Mouse (Mus musculus) liver, embryonic 12.5 days (tissue): Measurements from ENCODE around the gene Stk10. TPM values are rescaled to one million over a fixed set of nuclear protein-coding genes. Genes with fewer than 3 reads are reported as not detected.

Experiments
- ATAC-seq: fragments of 200-750 bp; cut with Nextera tagmentation; 2 replicates; pipeline ENCODE4 v1.8.0; 2017; ENCODE audit warnings: moderate number of reproducible peaks, mild to moderate bottlenecking, moderate library complexity
- H3K27ac ChIP-seq: fragments of 300-500 bp; sonication (generic); 2 replicates; pipeline ENCODE4 v1.5.1; 2016; ENCODE audit warnings: mild to moderate bottlenecking
- H3K27me3 ChIP-seq: fragments of 300-500 bp; sonication (generic); replicated peaks from 2 replicates; pipeline ENCODE4 v1.6.1; 2016; ENCODE audit warnings: mild to moderate bottlenecking, moderate library complexity
- H3K36me3 ChIP-seq: fragments of 300-500 bp; sonication (generic); 2 replicates; pipeline ENCODE4 v1.6.1; 2016; ENCODE audit warnings: mild to moderate bottlenecking, moderate library complexity
- H3K4me1 ChIP-seq: fragments of 300-500 bp; sonication (generic); 2 replicates; pipeline ENCODE4 v1.6.1; 2016
- H3K4me2 ChIP-seq: fragments of 300-500 bp; sonication (generic); 2 replicates; pipeline ENCODE4 v1.6.1; 2016; ENCODE audit warnings: mild to moderate bottlenecking, moderate library complexity
- H3K4me3 ChIP-seq: fragments of 300-500 bp; sonication (generic); 2 replicates; pipeline ENCODE4 v1.5.1; 2016; ENCODE audit warnings: mild to moderate bottlenecking, moderate library complexity
- H3K9ac ChIP-seq: fragments of 300-500 bp; sonication (generic); 2 replicates; pipeline ENCODE4 v1.6.1; 2016; ENCODE audit warnings: mild to moderate bottlenecking, moderate library complexity
- H3K9me3 ChIP-seq: fragments of 300-500 bp; sonication (generic); replicated peaks from 2 replicates; pipeline ENCODE4 v1.6.1; 2016; ENCODE audit warnings: mild to moderate bottlenecking, moderate library complexity
- WGBS: fragments of 180-500 bp; shearing (Covaris S2); methylation state at CpG from one replicate; pipeline ENCODE4 v1.1.7; 2016; ENCODE audit not compliant: insufficient replicate concordance; 5-methylcytosine and 5-hydroxymethylcytosine counted together
- polyA plus RNA-seq: library from polyadenylated mRNA; unstranded; fragments of >200 nt; fragmentation: Nextera tagmentation; extraction: Ambion mirVana; gene quantifications from 2 replicates; pipeline ENCODE4 v1.2.1, GENCODE M21; 2016

Stk10 gene
- polyA plus RNA-seq, 1 experiment from 2014 or later, result 5.7 TPM

DNA sequence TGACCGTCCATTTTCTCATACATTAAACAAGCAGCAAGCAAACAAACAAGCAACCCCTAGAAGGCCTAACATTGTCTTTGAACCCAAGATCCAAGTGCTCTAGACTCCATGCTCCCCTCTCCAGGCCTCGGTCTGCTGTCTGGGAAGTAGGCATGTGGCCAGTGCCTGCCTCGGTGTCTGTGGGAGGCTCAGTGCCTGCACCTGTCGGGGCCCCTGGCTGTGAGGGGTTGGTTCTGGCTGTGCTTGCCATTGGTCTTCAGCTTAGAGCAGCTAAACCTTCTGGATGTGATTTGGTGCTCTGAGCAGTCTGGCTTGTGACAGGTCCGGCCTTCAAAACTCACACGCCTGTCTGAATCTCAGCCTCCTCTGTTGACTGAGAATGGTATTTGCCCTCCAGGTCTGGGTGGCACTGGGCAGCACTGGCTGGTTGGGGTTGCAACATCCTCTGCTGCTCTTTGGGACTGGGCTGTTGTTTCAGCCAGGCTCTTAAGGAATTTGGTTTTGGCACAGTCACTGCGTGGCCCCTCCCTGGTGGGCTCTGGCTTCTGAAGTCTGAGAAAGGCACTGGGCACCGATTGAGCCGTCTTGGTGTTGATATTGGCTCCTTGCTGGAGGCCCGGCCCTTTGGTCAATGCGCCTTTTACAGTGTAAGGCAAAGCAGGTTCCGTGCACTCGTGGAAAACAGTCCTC is 19.4 kb downstream of the Stk10 start:
- Histone ChIP-seq H3K4me2 (no peak overlapping the region), H3K36me3 (peaks cover 13% of the 10 kb centered on the region), H3K4me3 (no peak overlapping the region), H3K27me3 (no peaks in the 10 kb centered on the region), H3K27ac (peak overlapping the region; percentile 53), H3K9me3 (no peaks in the 10 kb centered on the region), H3K9ac (no peak overlapping the region), H3K4me1 (peaks cover 65% of the 10 kb centered on the region)
- WGBS, result 62% methylated on average over 13 of the region's 13 CpGs
- ATAC-seq, result no peak

DNA sequence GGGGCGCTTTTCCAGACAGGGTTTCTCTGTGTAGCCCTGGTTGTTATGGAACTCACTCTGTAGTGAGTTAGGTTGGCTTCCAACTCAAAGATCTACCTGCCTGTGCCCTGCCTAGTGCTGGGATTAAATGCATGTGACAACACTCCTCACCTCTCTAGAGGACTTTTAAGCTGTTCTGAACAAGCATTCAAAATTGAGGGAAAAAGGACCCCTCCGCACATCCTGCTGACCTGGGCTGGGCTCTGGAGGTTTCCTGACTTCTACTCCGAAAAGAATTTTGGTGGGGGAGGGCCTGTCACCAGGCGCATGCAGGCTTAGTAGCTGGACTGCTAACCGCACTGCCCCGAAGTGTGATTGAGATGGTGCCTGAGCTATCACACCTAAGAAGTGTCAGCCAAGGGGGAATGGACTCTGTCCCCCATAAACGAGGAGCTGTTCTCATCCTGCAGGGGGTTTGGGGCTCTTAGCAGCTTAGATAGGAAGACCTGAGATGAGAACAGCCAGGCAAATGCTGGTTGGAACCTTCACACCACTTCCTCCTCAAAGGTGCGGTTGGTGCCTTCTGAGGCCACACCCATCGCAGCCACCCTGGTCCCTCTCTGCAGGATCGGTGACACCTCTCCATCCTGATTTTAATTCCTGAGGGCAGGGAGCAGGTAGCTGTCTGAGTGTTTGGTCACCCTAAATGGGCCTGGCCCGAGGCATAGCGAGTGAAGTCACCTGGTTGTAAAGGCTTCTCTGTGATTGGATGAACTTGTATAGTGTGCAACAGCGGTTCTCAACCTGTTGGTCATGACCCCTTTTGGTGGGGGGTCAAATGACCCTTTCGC is 20.4 kb downstream of the Stk10 start:
- Histone ChIP-seq H3K4me3 (no peak overlapping the region), H3K27ac (peak overlapping the region; percentile 53; the same call in 1 of the 2 replicates), H3K9me3 (no peaks in the 10 kb centered on the region), H3K36me3 (peaks cover 13% of the 10 kb centered on the region), H3K4me1 (peaks cover 59% of the 10 kb centered on the region), H3K9ac (no peak overlapping the region; the same call in 1 of the 2 replicates), H3K27me3 (no peaks in the 10 kb centered on the region), H3K4me2 (peak overlapping the region; percentile 4; the same call in 1 of the 2 replicates)
- WGBS, result 31% methylated on average over 14 of the region's 14 CpGs
- no peak for ATAC-seq

DNA sequence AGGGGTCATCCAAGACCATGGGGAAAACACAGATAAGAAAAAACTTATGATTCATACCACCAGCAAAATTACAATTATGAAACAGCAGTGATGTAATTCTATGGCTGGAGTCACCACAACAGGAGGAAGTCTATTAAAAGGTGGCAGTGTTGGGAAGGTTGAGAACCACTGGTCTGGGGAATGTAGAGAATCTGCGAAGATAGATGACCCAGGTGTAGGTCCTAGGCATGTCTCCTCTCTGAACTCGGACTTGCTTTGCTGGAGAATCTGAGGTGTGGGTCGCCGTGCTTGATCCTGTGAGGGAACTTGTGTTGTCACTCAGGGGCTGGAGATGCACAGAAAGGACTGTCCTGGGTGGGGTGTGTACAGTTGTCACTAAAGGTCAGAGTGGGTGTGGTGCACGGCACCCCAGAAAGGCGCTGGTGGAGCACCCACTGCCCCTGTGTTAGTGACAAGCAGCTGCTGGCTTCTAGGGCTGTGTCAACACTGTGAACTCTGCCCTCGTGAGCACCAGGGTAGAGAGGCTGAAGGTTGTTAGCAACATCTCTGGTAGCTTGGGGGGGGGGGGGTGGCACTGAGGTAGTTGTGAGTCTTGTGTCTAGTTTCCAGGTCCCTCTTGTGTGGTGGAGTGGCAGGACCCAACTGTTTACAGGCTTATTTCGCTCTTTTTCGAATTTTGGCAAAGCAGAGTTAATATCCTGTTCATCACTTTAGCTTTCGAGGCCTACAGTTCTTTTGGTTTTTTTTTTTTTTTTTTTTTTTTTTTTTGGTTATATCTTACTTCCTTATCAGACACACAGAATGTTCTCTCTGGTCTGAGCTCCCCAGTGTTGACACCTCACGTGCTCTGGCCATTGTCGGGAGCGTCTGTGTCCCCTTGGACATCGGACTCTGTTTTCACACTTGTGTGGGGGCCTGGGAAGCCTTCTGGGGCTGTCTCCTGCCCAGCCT is 21.3 kb downstream of the Stk10 start:
- 49% methylated on average over 14 of the region's 14 CpGs for WGBS
- Histone ChIP-seq H3K27me3 (no peaks in the 10 kb centered on the region), H3K9me3 (no peaks in the 10 kb centered on the region), H3K9ac (no peak overlapping the region; the same call in 1 of the 2 replicates), H3K4me1 (peaks cover 63% of the 10 kb centered on the region), H3K4me3 (no peak overlapping the region), H3K4me2 (peak overlapping the region; percentile 22; the same call in 1 of the 2 replicates), H3K36me3 (peaks cover 13% of the 10 kb centered on the region), H3K27ac (peak overlapping the region; percentile 34; the same call in 1 of the 2 replicates)
- peak; percentile 51 for ATAC-seq

DNA sequence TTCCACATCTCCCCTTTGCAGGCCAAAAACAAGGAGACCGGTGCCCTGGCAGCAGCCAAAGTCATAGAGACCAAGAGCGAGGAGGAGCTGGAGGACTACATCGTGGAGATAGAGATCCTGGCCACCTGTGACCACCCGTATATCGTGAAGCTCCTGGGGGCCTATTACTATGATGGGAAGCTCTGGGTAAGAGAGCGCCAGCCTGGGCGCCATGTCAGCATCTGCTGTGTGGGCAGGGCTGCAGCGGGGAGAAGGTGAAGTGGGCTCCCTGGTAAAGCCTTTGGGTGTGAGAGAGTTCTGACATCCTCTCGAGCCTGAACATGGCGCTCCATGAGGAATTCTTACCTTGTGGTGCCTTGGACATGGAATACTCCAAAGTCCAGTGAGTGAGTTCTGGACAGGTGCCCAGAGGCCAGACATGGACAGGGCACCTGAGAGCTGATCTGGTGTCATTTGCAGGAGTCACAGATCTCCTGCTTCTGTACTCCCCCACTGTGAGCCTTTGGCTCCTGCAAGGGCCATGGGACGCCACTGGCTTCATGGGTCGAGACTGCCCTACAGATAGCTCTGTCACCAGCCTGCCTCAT is 22.1 kb downstream of the Stk10 start:
- Histone ChIP-seq H3K27me3 (no peaks in the 10 kb centered on the region), H3K4me3 (no peak overlapping the region), H3K4me1 (peaks cover 62% of the 10 kb centered on the region), H3K9me3 (no peaks in the 10 kb centered on the region), H3K36me3 (peaks cover 13% of the 10 kb centered on the region), H3K9ac (no peak overlapping the region; the same call in 1 of the 2 replicates), H3K27ac (0 out of 2 replicates have a peak overlapping the region, but pooled peaks have one; percentile 28), H3K4me2 (no peak overlapping the region)
- 78% methylated on average over 12 of the region's 12 CpGs for WGBS
- ATAC-seq, result no peak

DNA sequence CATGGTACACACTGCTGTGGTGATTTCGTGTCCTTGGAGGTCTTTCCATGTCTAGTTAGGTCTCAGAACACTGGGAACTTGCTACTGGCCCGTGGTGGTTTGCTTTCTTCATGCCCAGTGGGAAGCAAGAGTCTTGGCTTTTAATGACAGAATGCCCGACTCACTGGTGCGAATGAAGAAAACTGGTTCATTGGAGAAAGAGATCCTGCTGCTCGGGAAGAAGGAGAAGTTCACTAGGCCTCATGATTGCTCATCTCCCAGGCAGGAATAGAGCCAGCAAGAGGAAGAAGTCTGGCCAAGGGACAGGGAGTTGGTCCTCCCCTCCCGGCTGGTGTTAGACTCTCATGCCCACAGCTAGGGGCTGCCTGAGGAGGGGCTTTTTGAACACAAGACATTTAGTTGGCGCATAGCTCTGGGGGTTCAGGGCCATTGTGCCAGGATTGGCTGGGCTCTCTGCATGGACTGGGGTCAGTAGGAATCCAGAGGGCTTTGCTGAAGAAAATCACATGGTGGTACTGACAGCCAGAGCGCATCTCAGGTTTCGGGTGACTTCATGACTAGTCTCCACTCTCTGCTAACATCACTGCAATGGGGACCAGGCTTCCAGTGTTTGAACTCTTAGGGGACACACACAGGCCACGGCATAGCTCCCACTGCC is 23.4 kb downstream of the Stk10 start:
- Histone ChIP-seq H3K27ac (no peak overlapping the region), H3K9me3 (no peaks in the 10 kb centered on the region), H3K36me3 (peaks cover 13% of the 10 kb centered on the region), H3K4me3 (no peak overlapping the region), H3K27me3 (no peaks in the 10 kb centered on the region), H3K4me1 (peaks cover 52% of the 10 kb centered on the region), H3K9ac (no peak overlapping the region), H3K4me2 (no peak overlapping the region)
- 78% methylated on average over 10 of the region's 10 CpGs for WGBS
- ATAC-seq, result no peak

DNA sequence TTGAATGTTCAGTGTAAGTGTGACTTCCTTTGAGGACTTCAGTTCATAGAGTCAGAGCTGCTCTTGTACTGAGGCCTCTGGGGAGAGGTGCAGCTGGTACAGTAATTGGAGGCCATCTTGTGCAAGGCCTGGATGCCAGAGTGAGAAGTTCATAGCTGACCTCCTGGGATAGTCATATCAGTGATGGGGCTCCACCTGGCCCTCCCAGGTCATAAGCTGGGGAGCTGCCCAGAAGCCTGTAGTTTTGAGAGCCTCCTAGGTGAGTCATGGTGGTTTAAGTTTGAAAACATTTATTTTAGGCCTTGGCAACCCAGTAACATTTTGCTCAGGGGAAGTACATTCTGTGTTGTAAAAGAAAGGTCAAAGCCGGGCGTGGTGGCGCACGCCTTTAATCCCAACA is 24.9 kb downstream of the Stk10 start:
- H3K4me2 ChIP-seq, result no peak overlapping the region

DNA sequence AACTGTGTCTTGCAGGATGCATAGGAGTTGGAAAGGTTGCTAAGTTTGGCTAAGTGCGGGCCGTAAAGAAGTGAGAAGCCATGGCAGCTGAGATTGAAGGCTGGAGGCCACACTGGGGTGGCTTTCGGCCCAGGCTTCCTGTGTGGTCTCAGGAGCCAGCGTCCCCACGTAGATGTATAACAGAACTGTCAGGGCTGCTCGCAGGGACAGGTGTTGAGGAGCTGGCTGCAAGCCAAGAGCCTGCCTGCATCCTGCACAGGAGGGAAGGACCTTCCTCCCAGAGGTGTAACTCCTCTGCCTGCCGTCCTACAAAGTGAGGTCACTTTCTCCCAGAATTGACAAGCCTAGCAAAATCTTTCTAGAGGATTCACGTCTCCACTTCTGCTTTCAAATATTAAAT is 25.6 kb downstream of the Stk10 start:
- Histone ChIP-seq H3K36me3 (peaks cover 13% of the 10 kb centered on the region), H3K9ac (no peak overlapping the region), H3K4me3 (no peak overlapping the region), H3K27me3 (no peaks in the 10 kb centered on the region), H3K4me2 (no peak overlapping the region), H3K27ac (no peak overlapping the region), H3K4me1 (peaks cover 51% of the 10 kb centered on the region), H3K9me3 (no peaks in the 10 kb centered on the region)
- WGBS, result 30% methylated on average over 8 of the region's 8 CpGs
- no peak for ATAC-seq

More for the DNA sequence above, 24.9 kb downstream of the Stk10 start:
- Histone ChIP-seq H3K36me3 (peaks cover 13% of the 10 kb centered on the region), H3K27ac (no peak overlapping the region), H3K27me3 (no peaks in the 10 kb centered on the region), H3K4me3 (no peak overlapping the region), H3K9ac (no peak overlapping the region), H3K4me1 (peaks cover 51% of the 10 kb centered on the region), H3K9me3 (no peaks in the 10 kb centered on the region)
- ATAC-seq, result no peak
- WGBS, result 89% methylated on average over 4 of the region's 4 CpGs

DNA sequence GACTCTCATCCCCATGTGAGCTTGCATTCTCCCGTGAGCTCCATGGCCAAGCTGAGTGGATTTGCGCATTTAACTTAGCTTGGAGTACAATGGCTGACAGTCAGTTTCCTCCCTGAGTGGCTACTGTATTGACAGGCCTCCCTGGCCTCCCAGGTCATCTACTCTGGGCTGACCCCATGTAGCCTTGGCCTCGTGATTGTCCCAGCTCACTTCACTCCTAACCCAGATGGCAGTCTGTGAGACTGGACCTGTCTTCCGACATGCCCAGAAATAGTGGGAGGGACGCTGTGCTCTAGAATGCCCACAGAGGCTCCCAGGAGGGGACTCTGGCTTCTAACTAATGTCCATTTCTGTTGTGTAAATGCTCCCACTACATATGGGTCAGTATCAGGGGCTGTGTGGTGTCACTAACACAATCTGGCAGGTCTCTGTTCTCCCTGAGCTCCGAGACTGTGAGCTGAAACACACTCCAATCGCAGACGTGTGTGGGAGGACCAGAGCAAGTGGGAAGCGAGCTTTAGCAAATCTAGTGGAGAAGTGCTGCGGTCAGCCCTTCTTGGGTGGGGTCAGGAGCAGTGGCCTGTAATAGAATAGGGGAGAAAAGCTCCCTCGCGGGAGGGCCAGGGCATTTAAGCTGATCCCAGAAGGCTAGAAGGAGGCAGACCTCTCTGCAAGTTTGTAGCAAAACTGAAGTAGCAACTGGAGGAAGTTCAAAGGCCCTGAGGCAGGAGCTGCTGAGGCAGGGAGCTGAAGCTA is 27.1 kb downstream of the Stk10 start:
- ATAC-seq, result no peak
- Histone ChIP-seq H3K4me2 (no peak overlapping the region), H3K9me3 (no peaks in the 10 kb centered on the region), H3K4me3 (no peak overlapping the region), H3K27me3 (no peaks in the 10 kb centered on the region), H3K9ac (no peak overlapping the region), H3K27ac (no peak overlapping the region), H3K36me3 (peaks cover 13% of the 10 kb centered on the region), H3K4me1 (peaks cover 51% of the 10 kb centered on the region)
- WGBS, result 78% methylated on average over 12 of the region's 12 CpGs

DNA sequence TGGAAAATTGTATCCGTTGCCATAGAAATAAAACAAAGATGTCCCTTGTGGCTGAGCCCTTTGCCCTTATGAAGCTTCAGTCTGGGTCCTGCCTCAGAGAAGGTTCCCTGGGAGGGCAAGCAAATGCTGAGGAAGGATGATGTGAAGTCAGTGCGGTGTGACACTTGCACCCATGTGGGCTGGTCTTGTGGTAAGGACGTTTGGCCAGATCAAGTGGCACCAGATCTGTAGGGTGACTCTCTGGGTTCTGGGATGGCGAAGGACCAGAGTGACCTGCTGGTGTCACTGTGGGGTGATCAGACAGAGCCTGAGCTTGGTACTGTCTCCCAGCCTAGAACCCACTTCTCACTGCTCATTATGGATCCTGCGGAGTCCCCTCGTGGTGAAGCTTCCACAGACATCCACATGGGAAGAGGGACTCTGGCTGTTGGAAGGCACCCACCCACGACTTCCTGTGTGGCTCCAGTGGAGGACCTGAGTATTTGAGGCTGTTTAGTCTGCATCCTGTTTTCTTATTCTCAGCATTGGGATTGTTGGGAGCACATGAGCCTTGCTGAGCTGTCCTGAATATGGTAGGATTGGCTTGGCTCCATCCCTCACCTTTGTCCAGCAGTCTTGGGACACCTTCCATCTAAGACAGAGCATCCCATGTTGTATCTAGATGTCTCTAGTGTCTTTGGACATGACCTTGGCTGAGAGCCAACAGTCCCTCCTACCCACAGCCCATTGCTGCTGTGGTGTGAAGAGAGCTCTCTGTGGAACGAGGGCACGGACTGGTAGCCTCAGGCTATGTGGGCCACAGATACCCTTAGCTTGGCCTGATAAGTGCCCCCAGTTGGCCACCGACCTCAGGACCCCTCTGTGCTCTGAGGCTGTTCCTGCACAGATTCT is 28.6 kb downstream of the Stk10 start:
- Histone ChIP-seq H3K4me3 (no peak overlapping the region), H3K4me2 (no peak overlapping the region), H3K27ac (no peak overlapping the region), H3K36me3 (peaks cover 1% of the 10 kb centered on the region; the same call in 1 of the 2 replicates), H3K9me3 (no peaks in the 10 kb centered on the region), H3K27me3 (no peaks in the 10 kb centered on the region), H3K9ac (no peak overlapping the region), H3K4me1 (peaks cover 58% of the 10 kb centered on the region)
- WGBS, result 52% methylated on average over 10 of the region's 10 CpGs
- no peak for ATAC-seq

DNA sequence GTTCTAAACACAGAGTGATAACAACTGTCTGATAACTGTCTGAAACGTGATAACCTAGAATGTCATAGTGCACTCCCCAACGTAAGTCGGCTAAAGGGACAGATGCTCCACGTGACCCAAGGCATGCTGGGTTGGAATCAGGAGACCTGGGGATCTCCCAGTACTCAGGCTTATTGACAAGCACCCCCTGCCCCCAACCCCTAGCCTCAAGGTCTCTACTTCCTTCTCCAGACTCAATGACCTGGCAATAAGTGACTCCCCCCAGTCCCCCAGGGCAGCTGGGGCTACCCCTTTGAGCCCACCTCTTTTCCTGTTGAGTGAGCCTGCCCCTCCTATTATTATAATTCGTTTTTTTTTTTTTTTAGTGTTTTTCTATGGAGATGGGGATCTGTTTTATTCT is 29.6 kb downstream of the Stk10 start:
- Histone ChIP-seq H3K27ac (no peak overlapping the region), H3K36me3 (no peaks in the 10 kb centered on the region), H3K9me3 (no peaks in the 10 kb centered on the region), H3K4me2 (no peak overlapping the region), H3K9ac (no peak overlapping the region), H3K27me3 (no peaks in the 10 kb centered on the region), H3K4me1 (peaks cover 61% of the 10 kb centered on the region), H3K4me3 (no peak overlapping the region)
- no peak for ATAC-seq
- WGBS, result 50% methylated on average over 5 of the region's 5 CpGs
